Mouse (Mus musculus): Measurements from ENCODE around the gene Rfx5.
"Not testable (repeated sequence)": the region's sequence is repeated elsewhere in the genome, so short reads cannot be mapped to it uniquely, and the experiment has no call there.

Gene Rfx5

GRCm38 (mm10) chr3:94953764-94954616 is at the start of gene Rfx5:
Rfx5 (plus strand) TSS chr3:94954075.
- peak; percentile 82 for DNase-seq (ENCODE audit: low spot score)

- not testable (repeated sequence) for DNase-seq (ENCODE audit: low spot score)
Measured at GRCm38 (mm10) chr3:94904759-94905158, 49.1 kb upstream of the Rfx5 start.

GRCm38 (mm10) chr3:94906482-94906881 is 47.4 kb upstream of the Rfx5 start:
- DNase-seq (ENCODE audit: low spot score), result no peak

GRCm38 (mm10) chr3:94911050-94911693 is 42.7 kb upstream of the Rfx5 start:
- no peak for DNase-seq (ENCODE audit: low spot score)

GRCm38 (mm10) chr3:94913801-94914200 is 40.1 kb upstream of the Rfx5 start:
- no peak for DNase-seq (ENCODE audit: low spot score)

- DNase-seq (ENCODE audit: low spot score), result no peak
Measured at GRCm38 (mm10) chr3:94915903-94916741, 37.8 kb upstream of the Rfx5 start.

- DNase-seq (ENCODE audit: low spot score), result no peak
Measured at GRCm38 (mm10) chr3:94917816-94918361, 36.0 kb upstream of the Rfx5 start.

GRCm38 (mm10) chr3:94918845-94919244 is 35.0 kb upstream of the Rfx5 start:
- DNase-seq (ENCODE audit: low spot score), result no peak

GRCm38 (mm10) chr3:94921104-94921503 is 32.8 kb upstream of the Rfx5 start:
- no peak for DNase-seq (ENCODE audit: low spot score)

GRCm38 (mm10) chr3:94922333-94922732 is 31.5 kb upstream of the Rfx5 start:
- no peak for DNase-seq (ENCODE audit: low spot score)

- DNase-seq (ENCODE audit: low spot score), result no peak
Measured at GRCm38 (mm10) chr3:94924688-94925087, 29.2 kb upstream of the Rfx5 start.

- DNase-seq (ENCODE audit: low spot score), result not testable (repeated sequence)
Measured at GRCm38 (mm10) chr3:94926301-94926736, 27.6 kb upstream of the Rfx5 start.

- DNase-seq (ENCODE audit: low spot score), result not testable (repeated sequence)
Measured at GRCm38 (mm10) chr3:94928979-94929378, 24.9 kb upstream of the Rfx5 start.

- DNase-seq (ENCODE audit: low spot score), result not testable (repeated sequence)
Measured at GRCm38 (mm10) chr3:94930386-94931266, 23.2 kb upstream of the Rfx5 start.

GRCm38 (mm10) chr3:94931427-94932082 is 22.3 kb upstream of the Rfx5 start:
- DNase-seq (ENCODE audit: low spot score), result not testable (repeated sequence)

- not testable (repeated sequence) for DNase-seq (ENCODE audit: low spot score)
Measured at GRCm38 (mm10) chr3:94932279-94932678, 21.6 kb upstream of the Rfx5 start.

- peak; percentile 85 for DNase-seq (ENCODE audit: low spot score)
Measured at GRCm38 (mm10) chr3:94932809-94933564, 20.9 kb upstream of the Rfx5 start, which contains the start of gene Selenbp1. Selenbp1 (plus strand) TSS chr3:94933056.

- DNase-seq (ENCODE audit: low spot score), result not testable (repeated sequence)
Measured at GRCm38 (mm10) chr3:94933604-94934003, 20.3 kb upstream of the Rfx5 start.

GRCm38 (mm10) chr3:94934564-94934963 is 19.3 kb upstream of the Rfx5 start:
- DNase-seq (ENCODE audit: low spot score), result not testable (repeated sequence)
